8 mouse cellular contexts compared by ENCODE assay signal in genomic region chr17:25406011-25406441, GRCm38 (mm10). TPM values are rescaled to one million over a fixed set of nuclear protein-coding genes. Genes with fewer than 3 reads are reported as not detected.
DNase-seq lines count a peak whose midpoint lies in the region; ATAC-seq and TF ChIP-seq lines count a peak whose summit lies in the region.

No protein-coding gene starts in this region.

- H3K4me3 ChIP-seq in ES-Bruce4 (ENCODE audit: low read depth, low read length): no peak overlapping the region
- no peak overlapping the region for H3K4me3 ChIP-seq in heart, embryonic 15.5 days
- no peak overlapping the region for H3K4me3 ChIP-seq in limb, embryonic 11.5 days (ENCODE audit: low read depth, low read length)
- no peak overlapping the region for H3K4me3 ChIP-seq in stomach, embryonic 16.5 days (replicated peaks; ENCODE audit: low read length)

- H3K27ac ChIP-seq in ES-Bruce4 (ENCODE audit: insufficient read depth, low read length): no peak overlapping the region
- H3K27ac ChIP-seq in heart, embryonic 15.5 days: peak overlapping the region; percentile 48
- H3K27ac ChIP-seq in limb, embryonic 11.5 days (replicated peaks; ENCODE audit: low read depth, low read length): 0 out of 2 replicates have a peak overlapping the region, but pooled peaks have one; percentile 14
- peak overlapping the region; percentile 79 for H3K27ac ChIP-seq in stomach, embryonic 16.5 days (ENCODE audit: low read length)

- no peak overlapping the region for H3K9ac ChIP-seq in ES-Bruce4 (ENCODE audit: low read depth, poor library complexity, severe bottlenecking)
- no peak overlapping the region for H3K9ac ChIP-seq in heart, embryonic 15.5 days
- no peak overlapping the region for H3K9ac ChIP-seq in limb, embryonic 11.5 days (ENCODE audit: low read length)
- no peak overlapping the region for H3K9ac ChIP-seq in stomach, embryonic 16.5 days (ENCODE audit: low read length)

- DNase-seq in adrenal gland, postnatal 14 days: peak; percentile 51
- DNase-seq in adrenal gland, postnatal 4 days (ENCODE audit: low spot score in 2 of 2): no peak
- no peak for DNase-seq in limb, embryonic 11.5 days (ENCODE audit: low spot score)
- no peak for DNase-seq in cerebellum, postnatal 36 days

- peak; percentile 16 for TF ChIP-seq CTCF in ES-Bruce4 (IDR thresholded peaks at IDR 0.05; ENCODE audit: low read depth, low read length)

- TF ChIP-seq EP300 in ES-Bruce4 (IDR thresholded peaks at IDR 0.05; ENCODE audit: insufficient read depth, low read depth, low read length): no peak

- no peaks in the 10 kb centered on the region for H3K27me3 ChIP-seq in ES-Bruce4 (ENCODE audit: control insufficient read depth, insufficient read depth, low read length, poor library complexity, severe bottlenecking)
- no peaks in the 10 kb centered on the region for H3K27me3 ChIP-seq in heart, embryonic 15.5 days
- no peaks in the 10 kb centered on the region for H3K27me3 ChIP-seq in limb, embryonic 11.5 days (ENCODE audit: control insufficient read depth, insufficient read depth, low read length)
- no peaks in the 10 kb centered on the region for H3K27me3 ChIP-seq in stomach, embryonic 16.5 days (ENCODE audit: control insufficient read depth, insufficient read depth, low read length)

- 24% methylated on average over 6 of the region's 6 CpGs for WGBS in heart, embryonic 15.5 days
- WGBS in limb, embryonic 11.5 days: 12% methylated on average over 6 of the region's 6 CpGs
- 28% methylated on average over 6 of the region's 6 CpGs for WGBS in stomach, embryonic 16.5 days

- no peaks in the 10 kb centered on the region for H3K9me3 ChIP-seq in ES-Bruce4 (replicated peaks; ENCODE audit: control insufficient read depth, insufficient read depth, low read length, poor library complexity, severe bottlenecking)
- no peaks in the 10 kb centered on the region for H3K9me3 ChIP-seq in heart, embryonic 15.5 days (replicated peaks)
- no peaks in the 10 kb centered on the region for H3K9me3 ChIP-seq in limb, embryonic 11.5 days (ENCODE audit: control insufficient read depth, low read length)
- H3K9me3 ChIP-seq in stomach, embryonic 16.5 days (replicated peaks; ENCODE audit: control insufficient read depth, low read length): no peaks in the 10 kb centered on the region

- H3K4me2 ChIP-seq in heart, embryonic 15.5 days: no peak overlapping the region
- H3K4me2 ChIP-seq in limb, embryonic 11.5 days (ENCODE audit: low read depth, severe bottlenecking): no peak overlapping the region
- H3K4me2 ChIP-seq in stomach, embryonic 16.5 days (ENCODE audit: low read depth, low read length): no peak overlapping the region

- H3K36me3 ChIP-seq in ES-Bruce4 (ENCODE audit: control insufficient read depth, insufficient read depth, low read length, poor library complexity, severe bottlenecking): no peaks in the 10 kb centered on the region
- no peaks in the 10 kb centered on the region for H3K36me3 ChIP-seq in heart, embryonic 15.5 days
- H3K36me3 ChIP-seq in limb, embryonic 11.5 days (ENCODE audit: control insufficient read depth, insufficient read depth, low read length): no peaks in the 10 kb centered on the region
- H3K36me3 ChIP-seq in stomach, embryonic 16.5 days (ENCODE audit: control insufficient read depth, insufficient read depth, low read length): no peaks in the 10 kb centered on the region

- no peak for TF ChIP-seq POLR2A in ES-Bruce4 (IDR thresholded peaks at IDR 0.05; ENCODE audit: insufficient read depth, low read length)

- ATAC-seq in heart, embryonic 15.5 days (replicated peaks; ENCODE audit: insufficient number of reproducible peaks, insufficient read depth, low FRiP score, low read depth): no peak
- ATAC-seq in limb, embryonic 11.5 days (ENCODE audit: insufficient number of reproducible peaks, low FRiP score, low TSS enrichment, low read depth): no peak
- no peak for ATAC-seq in stomach, embryonic 16.5 days (ENCODE audit: insufficient read depth, low FRiP score)
- ATAC-seq in megakaryocyte progenitor cell, adult 5-6 weeks (replicated peaks; ENCODE audit: poor library complexity): no peak

- H3K4me1 ChIP-seq in ES-Bruce4 (ENCODE audit: control insufficient read depth, insufficient read depth, low read length): no peaks in the 10 kb centered on the region
- peaks cover 63% of the 10 kb centered on the region for H3K4me1 ChIP-seq in heart, embryonic 15.5 days (replicated peaks)
- H3K4me1 ChIP-seq in limb, embryonic 11.5 days (ENCODE audit: control insufficient read depth, insufficient read depth, low read length): peaks cover 37% of the 10 kb centered on the region
- peaks cover 29% of the 10 kb centered on the region for H3K4me1 ChIP-seq in stomach, embryonic 16.5 days (ENCODE audit: control insufficient read depth, insufficient read depth, low read length)

RNA-seq across cellular contexts. Expression of gene Cacna1h, which starts 27.6 kb away (rescaled TPM):
- total RNA-seq in adrenal gland, postnatal 14 days (2021): 38.4 and 45.4 TPM in 2 replicates
- total RNA-seq in adrenal gland, postnatal 4 days (2021): 10 to 100 TPM; 64.1 to 65.3 TPM
- 4.4 and 5.6 TPM in 2 replicates for polyA plus RNA-seq in ES-Bruce4 (2011; ENCODE audit: insufficient read depth, insufficient read length, low read depth, missing spikeins)
- polyA plus RNA-seq in heart, embryonic 15.5 days (2015; fragmentation: Nextera tagmentation; extraction: Ambion mirVana): 5.5 and 6.5 TPM in 2 replicates
- 5.5 TPM in 2 replicates for polyA plus RNA-seq in limb, embryonic 11.5 days (2014; fragmentation: Nextera tagmentation; extraction: Ambion mirVana)
- 2.6 and 2.9 TPM in 2 replicates for polyA plus RNA-seq in stomach, embryonic 16.5 days (2015; fragmentation: Nextera tagmentation; extraction: Ambion mirVana)
- 0.32 TPM in 1 of 2 replicates, not detected in the other for total RNA-seq in megakaryocyte progenitor cell, adult 5-6 weeks (2015)
- total RNA-seq in megakaryocyte progenitor cell, adult 5-6 weeks (2017): not detected in 2 replicates

RNA-seq across cellular contexts. Expression of gene Tpsg1, which starts 37.0 kb away (rescaled TPM):
- not detected in 2 replicates for total RNA-seq in adrenal gland, postnatal 14 days (2021)
- total RNA-seq in adrenal gland, postnatal 4 days (2021): under 1 TPM in 1 of 2 experiments, not detected in 1; 0.56 TPM
- polyA plus RNA-seq in ES-Bruce4 (2011; ENCODE audit: insufficient read depth, insufficient read length, low read depth, missing spikeins): not detected in 2 replicates
- polyA plus RNA-seq in heart, embryonic 15.5 days (2015; fragmentation: Nextera tagmentation; extraction: Ambion mirVana): 0.20 and 0.89 TPM in 2 replicates
- 0.41 and 0.63 TPM in 2 replicates for polyA plus RNA-seq in limb, embryonic 11.5 days (2014; fragmentation: Nextera tagmentation; extraction: Ambion mirVana)
- 2.3 and 3.5 TPM in 2 replicates for polyA plus RNA-seq in stomach, embryonic 16.5 days (2015; fragmentation: Nextera tagmentation; extraction: Ambion mirVana)
- total RNA-seq in megakaryocyte progenitor cell, adult 5-6 weeks (2015): not detected in 2 replicates
- not detected in 2 replicates for total RNA-seq in megakaryocyte progenitor cell, adult 5-6 weeks (2017)

RNA-seq across cellular contexts. Expression of gene Tpsb2, which starts 39.9 kb away (rescaled TPM):
- 5.3 and 6.6 TPM in 2 replicates for total RNA-seq in adrenal gland, postnatal 14 days (2021)
- total RNA-seq in adrenal gland, postnatal 4 days (2021): 10 to 100 TPM; 10.3 to 19.6 TPM
- not detected in 2 replicates for polyA plus RNA-seq in ES-Bruce4 (2011; ENCODE audit: insufficient read depth, insufficient read length, low read depth, missing spikeins)
- polyA plus RNA-seq in heart, embryonic 15.5 days (2015; fragmentation: Nextera tagmentation; extraction: Ambion mirVana): 8.5 and 9.4 TPM in 2 replicates
- not detected in 2 replicates for polyA plus RNA-seq in limb, embryonic 11.5 days (2014; fragmentation: Nextera tagmentation; extraction: Ambion mirVana)
- 13.4 and 19.2 TPM in 2 replicates for polyA plus RNA-seq in stomach, embryonic 16.5 days (2015; fragmentation: Nextera tagmentation; extraction: Ambion mirVana)
- not detected in 2 replicates for total RNA-seq in megakaryocyte progenitor cell, adult 5-6 weeks (2015)
- not detected in 2 replicates for total RNA-seq in megakaryocyte progenitor cell, adult 5-6 weeks (2017)

RNA-seq across cellular contexts. Expression of gene Tekt4, which starts 48.4 kb away (rescaled TPM):
- not detected in 2 replicates for total RNA-seq in adrenal gland, postnatal 14 days (2021)
- total RNA-seq in adrenal gland, postnatal 4 days (2021): not detected
- polyA plus RNA-seq in ES-Bruce4 (2011; ENCODE audit: insufficient read depth, insufficient read length, low read depth, missing spikeins): not detected in 2 replicates
- polyA plus RNA-seq in heart, embryonic 15.5 days (2015; fragmentation: Nextera tagmentation; extraction: Ambion mirVana): 0.41 and 0.45 TPM in 2 replicates
- not detected in 2 replicates for polyA plus RNA-seq in limb, embryonic 11.5 days (2014; fragmentation: Nextera tagmentation; extraction: Ambion mirVana)
- polyA plus RNA-seq in stomach, embryonic 16.5 days (2015; fragmentation: Nextera tagmentation; extraction: Ambion mirVana): not detected in 2 replicates
- not detected in 2 replicates for total RNA-seq in megakaryocyte progenitor cell, adult 5-6 weeks (2015)
- not detected in 2 replicates for total RNA-seq in megakaryocyte progenitor cell, adult 5-6 weeks (2017)
